Mouse (Mus musculus) C2C12 (cell line): ENCODE results near the gene Fxyd1.

Source experiments
- CTCF ChIP-seq: IDR thresholded peaks from one replicate; pipeline ENCODE4 v1.5.1; 2011; ENCODE audit not compliant: control insufficient read depth, insufficient read depth, insufficient read length
- MAX ChIP-seq: IDR thresholded peaks from one replicate; pipeline ENCODE4 v1.6.1; 2011; ENCODE audit warnings: mild to moderate bottlenecking, control low read depth

- TF ChIP-seq CTCF (no peak), MAX (no peak)
Observed at GRCm38 (mm10) chr7:31033409-31034165, 23.4 kb downstream of the Fxyd1 start.
